Mouse (Mus musculus) embryonic facial prominence, embryonic 15.5 days (tissue): Measurements from ENCODE around the gene Lgals1. TPM values are rescaled to one million over a fixed set of nuclear protein-coding genes. Genes with fewer than 3 reads are reported as not detected.

Experiments
- ATAC-seq: fragments of 200-750 bp; cut with Nextera tagmentation; 2 replicates; pipeline ENCODE4 v1.8.0; 2017; ENCODE audit warnings: low read depth, moderate TSS enrichment; ENCODE audit not compliant: insufficient number of reproducible peaks, low FRiP score, low TSS enrichment
- H3K27ac ChIP-seq: fragments of 300-500 bp; sonication (generic); replicated peaks from 2 replicates; pipeline ENCODE4 v1.5.1; 2015; ENCODE audit warnings: mild to moderate bottlenecking, inconsistent platforms
- H3K27me3 ChIP-seq: fragments of 300-500 bp; sonication (generic); 2 replicates; pipeline ENCODE4 v1.6.1; 2015; ENCODE audit warnings: inconsistent platforms
- H3K36me3 ChIP-seq: fragments of 300-500 bp; sonication (generic); 2 replicates; pipeline ENCODE4 v1.6.1; 2015; ENCODE audit warnings: mild to moderate bottlenecking, inconsistent platforms
- H3K4me1 ChIP-seq: fragments of 300-500 bp; sonication (generic); 2 replicates; pipeline ENCODE4 v1.6.1; 2015; ENCODE audit warnings: inconsistent platforms
- H3K4me2 ChIP-seq: fragments of 300-500 bp; sonication (generic); replicated peaks from 2 replicates; pipeline ENCODE4 v1.6.1; 2015; ENCODE audit warnings: mild to moderate bottlenecking, inconsistent platforms
- H3K4me3 ChIP-seq: fragments of 300-500 bp; sonication (generic); replicated peaks from 2 replicates; pipeline ENCODE4 v1.5.1; 2015; ENCODE audit warnings: mild to moderate bottlenecking, inconsistent platforms
- H3K9ac ChIP-seq: fragments of 300-500 bp; sonication (generic); 2 replicates; pipeline ENCODE4 v1.6.1; 2015; ENCODE audit warnings: inconsistent platforms
- H3K9me3 ChIP-seq: fragments of 300-500 bp; sonication (generic); replicated peaks from 2 replicates; pipeline ENCODE4 v1.6.1; 2016; ENCODE audit warnings: inconsistent platforms
- WGBS: fragments of 180-500 bp; shearing (Covaris S2); methylation state at CpG from one replicate; pipeline ENCODE4 v1.1.7; 2015; 5-methylcytosine and 5-hydroxymethylcytosine counted together
- polyA plus RNA-seq: library from polyadenylated mRNA; unstranded; fragments of >200 nt; fragmentation: Nextera tagmentation; extraction: Ambion mirVana; gene quantifications from 2 replicates; pipeline ENCODE4 v1.2.1, GENCODE M21; 2015

Gene Lgals1
- polyA plus RNA-seq, 1 experiment from 2014 or later = 2,635 TPM

- Histone ChIP-seq H3K36me3 (peaks cover 42% of the 10 kb centered on the region), H3K4me2 (peak overlapping the region; percentile 60), H3K4me3 (peak overlapping the region; percentile 38), H3K27me3 (no peaks in the 10 kb centered on the region), H3K9me3 (no peaks in the 10 kb centered on the region), H3K9ac (peak overlapping the region; percentile 26; the same call in 1 of the 2 replicates), H3K27ac (no peak overlapping the region), H3K4me1 (peaks cover 15% of the 10 kb centered on the region)
- 4% methylated on average over 9 of the region's 9 CpGs for WGBS
- ATAC-seq = 0 out of 2 replicates have a peak, but pooled peaks have one; percentile 20
Observed at GRCm38 (mm10) chr15:78942663-78943062, 16.1 kb downstream of the Lgals1 start.

- H3K27ac ChIP-seq = no peak overlapping the region
- H3K4me2 ChIP-seq = no peak overlapping the region
- no peaks in the 10 kb centered on the region for H3K27me3 ChIP-seq
- no peak overlapping the region for H3K9ac ChIP-seq
- no peak overlapping the region for H3K4me3 ChIP-seq
- peaks cover 8% of the 10 kb centered on the region for H3K36me3 ChIP-seq
- no peaks in the 10 kb centered on the region for H3K9me3 ChIP-seq
- ATAC-seq = no peak
- 71% methylated on average over 7 of the region's 7 CpGs for WGBS
- H3K4me1 ChIP-seq = peaks cover 22% of the 10 kb centered on the region
Observed at GRCm38 (mm10) chr15:78946232-78946631, 19.7 kb downstream of the Lgals1 start.

- under 1% methylated on average over 24 of the region's 24 CpGs for WGBS
- H3K27ac ChIP-seq = no peak within 1 kb of the TSS
- peak within 1 kb of the TSS; percentile 52 for H3K4me3 ChIP-seq
- H3K4me1 ChIP-seq = peaks cover 19% of the 10 kb centered on the region
- no peaks in the 10 kb centered on the region for H3K27me3 ChIP-seq
- peak within 1 kb of the TSS; percentile 85 for H3K4me2 ChIP-seq
- no peaks in the 10 kb centered on the region for H3K9me3 ChIP-seq
- peak; percentile 96 for ATAC-seq
- H3K9ac ChIP-seq = peak within 1 kb of the TSS; percentile 40
- H3K36me3 ChIP-seq = no peaks in the 10 kb centered on the region
Observed at GRCm38 (mm10) chr15:78947657-78948056, 21.1 kb downstream of the Lgals1 start, which contains the start of gene Triobp. TSS of gene Triobp (plus strand) at chr15:78947724.

GRCm38 (mm10) chr15:78948152-78948725, 21.7 kb downstream of the Lgals1 start:
- 2% methylated on average over 11 of the region's 11 CpGs for WGBS
- Histone ChIP-seq H3K36me3 (no peaks in the 10 kb centered on the region), H3K27ac (no peak overlapping the region), H3K4me1 (peaks cover 15% of the 10 kb centered on the region), H3K4me3 (peak overlapping the region; percentile 52), H3K9me3 (no peaks in the 10 kb centered on the region), H3K27me3 (no peaks in the 10 kb centered on the region), H3K9ac (peak overlapping the region; percentile 40; the same call in 1 of the 2 replicates), H3K4me2 (peak overlapping the region; percentile 85)
- ATAC-seq = no peak

GRCm38 (mm10) chr15:78948883-78949282, 22.4 kb downstream of the Lgals1 start:
- WGBS = 92% methylated on average over 3 of the region's 3 CpGs
- no peaks in the 10 kb centered on the region for H3K9me3 ChIP-seq
- no peak overlapping the region for H3K27ac ChIP-seq
- no peak overlapping the region for H3K4me2 ChIP-seq
- ATAC-seq = no peak
- no peaks in the 10 kb centered on the region for H3K27me3 ChIP-seq
- H3K4me3 ChIP-seq = no peak overlapping the region
- peaks cover 14% of the 10 kb centered on the region for H3K4me1 ChIP-seq
- H3K36me3 ChIP-seq = no peaks in the 10 kb centered on the region
- no peak overlapping the region for H3K9ac ChIP-seq

GRCm38 (mm10) chr15:78955663-78956062, 29.1 kb downstream of the Lgals1 start:
- Histone ChIP-seq H3K36me3 (0 out of 2 replicates have a peak, but pooled peaks cover 4% of the 10 kb centered on the region), H3K27ac (no peak overlapping the region), H3K4me2 (no peak overlapping the region), H3K4me1 (peaks cover 4% of the 10 kb centered on the region), H3K9ac (no peak overlapping the region), H3K9me3 (no peaks in the 10 kb centered on the region), H3K4me3 (no peak overlapping the region), H3K27me3 (no peaks in the 10 kb centered on the region)
- no peak for ATAC-seq
- WGBS = 67% methylated on average over 3 of the region's 3 CpGs

- WGBS = 78% methylated on average over 4 of the region's 4 CpGs
- H3K9ac ChIP-seq = no peak overlapping the region
- ATAC-seq = no peak
- peaks cover 4% of the 10 kb centered on the region; the same call in 1 of the 2 replicates for H3K36me3 ChIP-seq
- no peaks in the 10 kb centered on the region for H3K27me3 ChIP-seq
- no peak overlapping the region for H3K4me2 ChIP-seq
- H3K27ac ChIP-seq = no peak overlapping the region
- H3K4me3 ChIP-seq = no peak overlapping the region
- peaks cover 4% of the 10 kb centered on the region for H3K4me1 ChIP-seq
- no peaks in the 10 kb centered on the region for H3K9me3 ChIP-seq
Observed at GRCm38 (mm10) chr15:78956351-78956750, 29.8 kb downstream of the Lgals1 start.

- Histone ChIP-seq H3K4me1 (peaks cover 4% of the 10 kb centered on the region), H3K27me3 (no peaks in the 10 kb centered on the region), H3K4me2 (peak overlapping the region; percentile 8; the same call in 1 of the 2 replicates), H3K9ac (no peak overlapping the region), H3K4me3 (no peak overlapping the region), H3K36me3 (peaks cover 10% of the 10 kb centered on the region; the same call in 1 of the 2 replicates), H3K27ac (0 out of 2 replicates have a peak overlapping the region, but pooled peaks have one; percentile 45), H3K9me3 (no peaks in the 10 kb centered on the region)
- WGBS = 53% methylated on average over 15 of the region's 15 CpGs
- peak; percentile 32; the same call in 1 of the 2 replicates for ATAC-seq
Observed at GRCm38 (mm10) chr15:78957021-78957420, 30.5 kb downstream of the Lgals1 start.

- ATAC-seq = no peak
- WGBS = 88% methylated on average over 11 of the region's 11 CpGs
Observed at GRCm38 (mm10) chr15:78959537-78959936, 33.0 kb downstream of the Lgals1 start.

GRCm38 (mm10) chr15:78960088-78960487, 33.6 kb downstream of the Lgals1 start:
- peaks cover 10% of the 10 kb centered on the region; the same call in 1 of the 2 replicates for H3K36me3 ChIP-seq
- H3K4me3 ChIP-seq = no peak overlapping the region
- H3K27ac ChIP-seq = no peak overlapping the region
- no peak for ATAC-seq
- WGBS = 70% methylated on average over 4 of the region's 4 CpGs
- H3K9me3 ChIP-seq = no peaks in the 10 kb centered on the region
- no peak overlapping the region for H3K4me2 ChIP-seq
- H3K9ac ChIP-seq = no peak overlapping the region
- H3K27me3 ChIP-seq = no peaks in the 10 kb centered on the region
- H3K4me1 ChIP-seq = peaks cover 8% of the 10 kb centered on the region

More at GRCm38 (mm10) chr15:78959537-78959936, 33.0 kb downstream of the Lgals1 start:
- H3K27ac ChIP-seq = no peak overlapping the region
- H3K36me3 ChIP-seq = peaks cover 10% of the 10 kb centered on the region; the same call in 1 of the 2 replicates
- H3K4me1 ChIP-seq = peaks cover 8% of the 10 kb centered on the region
- H3K9me3 ChIP-seq = no peaks in the 10 kb centered on the region
- no peak overlapping the region for H3K4me2 ChIP-seq
- no peak overlapping the region for H3K4me3 ChIP-seq
- no peaks in the 10 kb centered on the region for H3K27me3 ChIP-seq
- no peak overlapping the region for H3K9ac ChIP-seq

- H3K9me3 ChIP-seq = no peaks in the 10 kb centered on the region
- H3K36me3 ChIP-seq = peaks cover 10% of the 10 kb centered on the region; the same call in 1 of the 2 replicates
- no peaks in the 10 kb centered on the region for H3K27me3 ChIP-seq
- H3K4me1 ChIP-seq = 0 out of 2 replicates have a peak, but pooled peaks cover 4% of the 10 kb centered on the region
- WGBS = 34% methylated on average over 2 of the region's 2 CpGs
- H3K9ac ChIP-seq = no peak overlapping the region
- peak; percentile 60 for ATAC-seq
- no peak overlapping the region for H3K4me2 ChIP-seq
- H3K27ac ChIP-seq = no peak overlapping the region
- H3K4me3 ChIP-seq = no peak overlapping the region
Observed at GRCm38 (mm10) chr15:78962885-78963284, 36.4 kb downstream of the Lgals1 start.
